In the genomic region with DNA sequence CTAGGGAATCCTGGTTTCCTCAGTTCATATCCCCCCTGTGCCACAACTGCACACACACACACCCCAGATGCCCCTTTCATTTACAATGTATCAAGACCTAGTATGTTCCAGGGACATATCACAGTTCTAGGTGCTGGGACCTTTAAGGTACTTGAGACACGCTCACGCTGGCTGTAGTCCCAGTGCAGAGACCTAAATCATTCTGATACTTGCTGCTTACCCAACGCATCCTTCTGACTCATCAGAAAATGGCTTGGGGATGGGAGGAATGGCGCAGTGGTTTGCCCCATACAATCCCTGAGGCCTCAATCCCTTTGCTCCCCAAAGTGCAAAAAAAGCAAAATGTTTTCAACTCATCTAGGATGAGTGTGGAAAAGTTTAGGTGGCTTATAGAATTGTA, we compare ENCODE assay signal across 24 mouse cellular contexts. TPM values are rescaled to one million over a fixed set of nuclear protein-coding genes. Genes with fewer than 3 reads are reported as not detected.
DNase-seq lines count a peak whose midpoint lies in the region; ATAC-seq lines count a peak whose summit lies in the region.
"Had no signal": no experiment of that assay in that cellular context is flagged by ENCODE, and none has a peak within 500 bp of the region (broad histone marks: within the 10 kb centered on the region; RNA-seq: fewer than 3 reads in every experiment).

No protein-coding gene starts in this region.

- H3K4me3 ChIP-seq in heart, embryonic 10.5 days: no peak overlapping the region
- H3K4me3 ChIP-seq in hindbrain, embryonic 13.5 days: no peak overlapping the region
- H3K4me3 ChIP-seq: forebrain, embryonic 10.5 days; forebrain, embryonic 13.5 days; heart, embryonic 12.5 days; heart, embryonic 15.5 days; hindbrain, embryonic 15.5 days had no signal

- H3K9me3 ChIP-seq in heart, embryonic 10.5 days: no peaks in the 10 kb centered on the region
- H3K9me3 ChIP-seq in hindbrain, embryonic 13.5 days: no peaks in the 10 kb centered on the region
- H3K9me3 ChIP-seq: forebrain, embryonic 10.5 days; forebrain, embryonic 13.5 days; G1E; heart, embryonic 12.5 days; heart, embryonic 15.5 days; hindbrain, embryonic 15.5 days had no signal

- intact Hi-C loops in heart, postnatal 25 days (cut with DNase I): no loop called here

- H3K4me1 ChIP-seq in heart, embryonic 10.5 days: no peaks in the 10 kb centered on the region
- H3K4me1 ChIP-seq in hindbrain, embryonic 13.5 days (replicated peaks): no peaks in the 10 kb centered on the region
- H3K4me1 ChIP-seq: forebrain, embryonic 13.5 days; hindbrain, embryonic 15.5 days had no signal

- H3K9ac ChIP-seq in hindbrain, embryonic 13.5 days: no peak overlapping the region
- H3K9ac ChIP-seq: forebrain, embryonic 13.5 days; heart, embryonic 12.5 days; heart, embryonic 15.5 days; hindbrain, embryonic 15.5 days had no signal

- DNase-seq in adrenal gland, adult (ENCODE audit: inconsistent age in 2 of 2, low spot score in 1 of 2): peak; percentile 22 to 59
- DNase-seq in adrenal gland, adult 18-20 months (ENCODE audit: low spot score in 2 of 2): no peak
- DNase-seq in heart, embryonic 10.5 days (ENCODE audit: low spot score): peak; percentile 43
- DNase-seq in heart, postnatal 25 days (ENCODE audit: low spot score): no peak
- DNase-seq in adrenal gland, postnatal 25 days: peak; percentile 19
- DNase-seq: B cell, adult 2 months; cerebellum, adult 18-20 months; cerebellum, adult 9-10 months; cerebellum, postnatal 14 days; gastrocnemius, postnatal 10 days; gastrocnemius, postnatal 36 days; heart, postnatal 4 days; kidney, adult 2 months had no signal

- 92% methylated on average over 4 of the region's 4 CpGs for WGBS in heart, embryonic 10.5 days
- 100% methylated on average over 4 of the region's 4 CpGs for WGBS in hindbrain, embryonic 13.5 days

- H3K27ac ChIP-seq in heart, embryonic 10.5 days: no peak overlapping the region
- no peak overlapping the region for H3K27ac ChIP-seq in hindbrain, embryonic 13.5 days
- H3K27ac ChIP-seq: forebrain, embryonic 10.5 days; forebrain, embryonic 13.5 days; heart, embryonic 15.5 days; hindbrain, embryonic 15.5 days had no signal

- H3K27me3 ChIP-seq in heart, embryonic 10.5 days (ENCODE audit: insufficient read depth, poor library complexity, severe bottlenecking): no peaks in the 10 kb centered on the region
- H3K27me3 ChIP-seq in hindbrain, embryonic 13.5 days: no peaks in the 10 kb centered on the region
- H3K27me3 ChIP-seq: CH12.LX; forebrain, embryonic 13.5 days; heart, embryonic 12.5 days; heart, embryonic 15.5 days; hindbrain, embryonic 15.5 days; Patski had no signal

- no peaks in the 10 kb centered on the region for H3K36me3 ChIP-seq in heart, embryonic 10.5 days
- H3K36me3 ChIP-seq in hindbrain, embryonic 13.5 days: no peaks in the 10 kb centered on the region
- H3K36me3 ChIP-seq: forebrain, embryonic 10.5 days; G1E; heart, embryonic 12.5 days; heart, embryonic 15.5 days; hindbrain, embryonic 15.5 days had no signal

- no peak for ATAC-seq in hindbrain, embryonic 13.5 days (ENCODE audit: low FRiP score)
- ATAC-seq: forebrain, embryonic 13.5 days; forebrain, embryonic 16.5 days; intestine, postnatal 0 days; Patski had no signal

- H3K4me2 ChIP-seq in hindbrain, embryonic 13.5 days: no peak overlapping the region
- H3K4me2 ChIP-seq: forebrain, embryonic 13.5 days; heart, embryonic 12.5 days; heart, embryonic 15.5 days; hindbrain, embryonic 15.5 days had no signal

RNA-seq across cellular contexts. Expression of gene Cers3, which starts 8.8 kb away (rescaled TPM):
- total RNA-seq in adrenal gland, adult 18-20 months (2021): under 1 TPM; 0.10 to 0.23 TPM
- polyA plus RNA-seq in heart, embryonic 10.5 days (2016; fragmentation: Nextera tagmentation; extraction: Ambion mirVana): 0.86 and 0.92 TPM in 2 replicates
- under 1 TPM; 0.11 to 0.13 TPM for total RNA-seq in heart, postnatal 25 days (2021)
- 0.27 TPM in 1 of 2 replicates, not detected in the other for total RNA-seq in adrenal gland, postnatal 25 days (2021)
- polyA plus RNA-seq in hindbrain, embryonic 13.5 days (2015; fragmentation: Nextera tagmentation; extraction: Ambion mirVana): 0.29 and 0.36 TPM in 2 replicates
- total RNA-seq: gastrocnemius, postnatal 10 days had no signal

RNA-seq across cellular contexts. Expression of gene Lins1, which starts 44.8 kb away (rescaled TPM):
- 1 to 10 TPM; 9.5 to 9.6 TPM for total RNA-seq in adrenal gland, adult 18-20 months (2021)
- polyA plus RNA-seq in heart, embryonic 10.5 days (2016; fragmentation: Nextera tagmentation; extraction: Ambion mirVana): 11.3 and 15.6 TPM in 2 replicates
- 1 to 10 TPM; 3.4 to 4.3 TPM for total RNA-seq in heart, postnatal 25 days (2021)
- total RNA-seq in adrenal gland, postnatal 25 days (2021): 9.8 and 14.5 TPM in 2 replicates
- 17.0 and 17.1 TPM in 2 replicates for polyA plus RNA-seq in hindbrain, embryonic 13.5 days (2015; fragmentation: Nextera tagmentation; extraction: Ambion mirVana)

RNA-seq across cellular contexts. Expression of gene Asb7, which starts 45.1 kb away (rescaled TPM):
- total RNA-seq in adrenal gland, adult 18-20 months (2021): 10 to 100 TPM; 12.8 to 13.7 TPM
- polyA plus RNA-seq in heart, embryonic 10.5 days (2016; fragmentation: Nextera tagmentation; extraction: Ambion mirVana): 12.1 and 13.2 TPM in 2 replicates
- 1 to 10 TPM; 8.0 to 9.2 TPM for total RNA-seq in heart, postnatal 25 days (2021)
- total RNA-seq in adrenal gland, postnatal 25 days (2021): 13.7 and 20.2 TPM in 2 replicates
- 16.7 and 18.3 TPM in 2 replicates for polyA plus RNA-seq in hindbrain, embryonic 13.5 days (2015; fragmentation: Nextera tagmentation; extraction: Ambion mirVana)

Comparison
In these comparisons a context has a peak if more than half of its experiments do, and no peak if none do; other contexts are left out.
1. DNase-seq: peak in adrenal gland, adult (2 of 2), heart, embryonic 10.5 days (single experiment) and adrenal gland, postnatal 25 days (single experiment); none in adrenal gland, adult 18-20 months (0 of 2) and heart, postnatal 25 days (single experiment).